Mouse (Mus musculus) lung, adult 2 months (tissue): Measurements from ENCODE around the gene Bcat2.

Experiments used
- CTCF ChIP-seq: fragments of 200-500 bp; IDR thresholded peaks from 2 replicates; pipeline ENCODE4 v1.5.1; 2011; ENCODE audit warnings: mild to moderate bottlenecking, low read length, control low read depth; ENCODE audit not compliant: insufficient read depth
- POLR2A ChIP-seq: fragments of 200-500 bp; IDR thresholded peaks from 2 replicates; pipeline ENCODE4 v1.6.1; 2011; ENCODE audit warnings: low read depth, mild to moderate bottlenecking, control low read depth, low read length, borderline replicate concordance; ENCODE audit errors: extremely low read depth

GRCm38 (mm10) chr7:45558907-45559306, 11.0 kb upstream of the Bcat2 start:
- TF ChIP-seq CTCF (no peak), POLR2A (no peak)
